Mouse (Mus musculus) duodenum, adult 2 months (tissue): ENCODE results near the gene Prkcz. TPM values are rescaled to one million over a fixed set of nuclear protein-coding genes. Genes with fewer than 3 reads are reported as not detected.

Experiments used
- polyA plus RNA-seq: library from polyadenylated mRNA; depleted of rRNA; stranded (reverse); fragments of >200 nt; gene quantifications from 2 replicates; pipeline ENCODE4 v1.2.3, GENCODE M21; 2012; ENCODE audit warnings: low replicate concordance; rRNA removed

The Prkcz gene
- polyA plus RNA-seq, result 20.9 and 61.8 TPM in 2 replicates

GRCm38 (mm10) chr4:155361303-155361791, at the start of gene Prkcz:
Gene Prkcz (minus strand): TSS chr4:155361361.

GRCm38 (mm10) chr4:155409058-155409776, 48.1 kb upstream of the Prkcz start, which contains the start of gene Cfap74:
Gene Cfap74 (plus strand): TSS chr4:155409190.

GRCm38 (mm10) chr4:155397511-155398221, 36.5 kb upstream of the Prkcz start, which contains the start of gene Gabrd:
Gene Gabrd (minus strand): TSS chr4:155398112.

GRCm38 (mm10) chr4:155249648-155250351, 111.4 kb downstream of the Prkcz start, which contains the start of gene Faap20:
Gene Faap20 (plus strand): TSS chr4:155249802.

GRCm38 (mm10) chr4:155222552-155222840, 138.7 kb downstream of the Prkcz start, which contains the start of gene Ski:
Gene Ski (minus strand): TSS chr4:155222592.

Other genes with a start within 250 kb of the Prkcz start
- 24.5 and 32.8 TPM in 2 replicates for gene Ski, start 138.8 kb downstream of the Prkcz start, polyA plus RNA-seq
- gene Faap20, start 111.6 kb downstream of the Prkcz start, polyA plus RNA-seq, result 55.3 and 69.9 TPM in 2 replicates
- gene Gabrd, start 36.8 kb upstream of the Prkcz start, polyA plus RNA-seq, result 0.34 and 1.2 TPM in 2 replicates
- gene Cfap74, start 47.8 kb upstream of the Prkcz start, polyA plus RNA-seq, result 0.82 and 0.87 TPM in 2 replicates
- 1.1 and 2.4 TPM in 2 replicates for gene Tmem52, start 107.8 kb upstream of the Prkcz start, polyA plus RNA-seq
- gene Gnb1, start 130.0 kb upstream of the Prkcz start, polyA plus RNA-seq, result 463 and 1,045 TPM in 2 replicates
- gene Nadk, start 201.0 kb upstream of the Prkcz start, polyA plus RNA-seq, result 106 and 132 TPM in 2 replicates
- 16.8 and 17.8 TPM in 2 replicates for gene Slc35e2, start 240.1 kb upstream of the Prkcz start, polyA plus RNA-seq